In the genomic region with DNA sequence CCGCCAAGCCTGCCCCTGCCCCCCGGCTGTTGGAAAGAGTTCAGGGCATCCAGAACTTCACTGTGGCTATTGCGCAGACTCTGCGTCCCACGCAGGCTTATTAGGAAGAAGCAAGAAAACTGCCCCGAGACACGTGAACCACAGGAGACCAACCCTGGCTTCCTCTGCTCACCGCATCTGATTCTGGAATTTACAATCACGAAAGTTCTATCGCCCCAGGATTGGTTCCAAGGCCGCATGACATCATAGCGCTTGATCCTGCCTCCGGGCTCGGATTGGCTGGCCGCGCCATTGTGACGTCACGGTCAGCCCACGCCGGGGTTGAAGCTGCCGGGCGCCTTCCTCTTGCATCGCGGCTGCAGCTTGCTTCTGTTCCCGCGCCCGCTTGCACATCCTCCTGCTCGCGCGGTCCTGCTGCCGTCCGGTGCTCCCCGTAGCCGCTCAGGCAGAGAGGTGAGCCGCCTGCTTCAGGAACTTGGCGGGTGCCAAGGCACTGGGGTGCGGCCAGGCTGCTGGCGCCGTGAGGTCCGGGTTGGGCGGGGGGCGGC, we compare ENCODE assay signal across 8 mouse cellular contexts. TPM values are rescaled to one million over a fixed set of nuclear protein-coding genes. Genes with fewer than 3 reads are reported as not detected.
DNase-seq lines count a peak whose midpoint lies in the region; ATAC-seq and TF ChIP-seq lines count a peak whose summit lies in the region.

TSS of gene Elovl5 (plus strand) at position 291 of the 548 bp plus-strand sequence.

- H3K4me3 ChIP-seq in MEL (ENCODE audit: control insufficient read depth in 1 of 2, insufficient read depth in 1 of 2, low read depth in 2 of 2, low read length in 2 of 2), result peak within 1 kb of the TSS; percentile 85 to 92
- peak within 1 kb of the TSS; percentile 84 for H3K4me3 ChIP-seq in cerebellum, adult 2 months (replicated peaks; ENCODE audit: insufficient read depth, low read depth, low read length)
- peak within 1 kb of the TSS; percentile 91 for H3K4me3 ChIP-seq in forebrain, postnatal 0 days (ENCODE audit: low read depth, low read length)
- peak within 1 kb of the TSS; percentile 97 for H3K4me3 ChIP-seq in lung, embryonic 15.5 days

- TF ChIP-seq RAD21 in MEL (IDR thresholded peaks at IDR 0.05; ENCODE audit: low read depth, low read length), result no peak

- H3K27me3 ChIP-seq in MEL (ENCODE audit: control insufficient read depth in 1 of 2, insufficient read depth in 2 of 2, low read length in 2 of 2), result no peaks in the 10 kb centered on the region
- H3K27me3 ChIP-seq in cerebellum, adult 2 months (ENCODE audit: control insufficient read depth, insufficient read depth, low read length), result no peaks in the 10 kb centered on the region
- no peaks in the 10 kb centered on the region for H3K27me3 ChIP-seq in forebrain, postnatal 0 days (ENCODE audit: insufficient read depth, low read length)
- H3K27me3 ChIP-seq in lung, embryonic 15.5 days, result no peaks in the 10 kb centered on the region

- peaks cover 46% of the 10 kb centered on the region for H3K79me2 ChIP-seq in MEL (ENCODE audit: control insufficient read depth, insufficient read depth, low read length, poor library complexity)

- H3K9me3 ChIP-seq in MEL (replicated peaks; ENCODE audit: insufficient read depth, low read length), result no peaks in the 10 kb centered on the region
- no peaks in the 10 kb centered on the region for H3K9me3 ChIP-seq in forebrain, postnatal 0 days (ENCODE audit: low read length)
- H3K9me3 ChIP-seq in lung, embryonic 15.5 days, result no peaks in the 10 kb centered on the region

- H3K4me1 ChIP-seq in MEL (ENCODE audit: control insufficient read depth in 1 of 2, insufficient read depth in 2 of 2, low read length in 2 of 2), result peaks cover 0 to 15% of the 10 kb centered on the region in 2 experiments; a peak in 3 of 4 replicates
- H3K4me1 ChIP-seq in cerebellum, adult 2 months (ENCODE audit: control insufficient read depth, insufficient read depth, low read length), result 0 out of 2 replicates have a peak, but pooled peaks cover 3% of the 10 kb centered on the region
- peaks cover 12% of the 10 kb centered on the region; the same call in 1 of the 2 replicates for H3K4me1 ChIP-seq in forebrain, postnatal 0 days (ENCODE audit: insufficient read depth)
- peaks cover 31% of the 10 kb centered on the region for H3K4me1 ChIP-seq in lung, embryonic 15.5 days

- ATAC-seq in forebrain, postnatal 0 days, result peak; percentile 96
- peak; percentile 95 for ATAC-seq in lung, embryonic 15.5 days (ENCODE audit: borderline replicate concordance, extremely low read depth, low FRiP score, low TSS enrichment)

- H3K4me2 ChIP-seq in forebrain, postnatal 0 days (ENCODE audit: low read depth), result peak within 1 kb of the TSS; percentile 87
- H3K4me2 ChIP-seq in lung, embryonic 15.5 days, result peak within 1 kb of the TSS; percentile 89

- no peak for TF ChIP-seq EP300 in MEL (IDR thresholded peaks at IDR 0.05; ENCODE audit: low read depth in 1 of 2, low read length in 2 of 2)

- no peak for TF ChIP-seq CTCF in MEL (IDR thresholded peaks at IDR 0.05 in 2 of 3, conservative IDR thresholded peaks at IDR 0.05 in 1 of 3; ENCODE audit: control insufficient read depth in 1 of 3, insufficient read depth in 1 of 3, low read depth in 2 of 3, low read length in 3 of 3, poor library complexity in 1 of 3, severe bottlenecking in 1 of 3)
- TF ChIP-seq CTCF in cerebellum, adult 2 months (IDR thresholded peaks at IDR 0.05; ENCODE audit: borderline replicate concordance, insufficient read depth, low read depth, low read length), result no peak
- no peak for TF ChIP-seq CTCF in forebrain, postnatal 0 days (IDR thresholded peaks at IDR 0.05; ENCODE audit: low read depth)

- peak within 1 kb of the TSS; percentile 84 for H3K9ac ChIP-seq in MEL (ENCODE audit: control insufficient read depth, low read depth, low read length, poor library complexity, severe bottlenecking)
- H3K9ac ChIP-seq in forebrain, postnatal 0 days, result peak within 1 kb of the TSS; percentile 86
- H3K9ac ChIP-seq in lung, embryonic 15.5 days, result peak within 1 kb of the TSS; percentile 80

- H3K36me3 ChIP-seq in MEL (ENCODE audit: control insufficient read depth in 1 of 2, insufficient read depth in 2 of 2, low read length in 2 of 2), result peaks cover 0 to 23% of the 10 kb centered on the region in 2 experiments; a peak in 3 of 4 replicates
- no peaks in the 10 kb centered on the region for H3K36me3 ChIP-seq in forebrain, postnatal 0 days (ENCODE audit: insufficient read depth)
- no peaks in the 10 kb centered on the region for H3K36me3 ChIP-seq in lung, embryonic 15.5 days

- WGBS in cerebellum, adult 2 months, result under 1% methylated on average over 42 of the region's 42 CpGs
- 4% methylated on average over 42 of the region's 42 CpGs for WGBS in forebrain, postnatal 0 days
- under 1% methylated on average over 42 of the region's 42 CpGs for WGBS in lung, embryonic 15.5 days

- TF ChIP-seq POLR2A in MEL (IDR thresholded peaks at IDR 0.05; ENCODE audit: control insufficient read depth in 1 of 2, insufficient read depth in 1 of 2, low read depth in 1 of 2, low read length in 2 of 2, poor library complexity in 1 of 2), result peak; percentile 63 to 75
- peak; percentile 76 for TF ChIP-seq POLR2A in cerebellum, adult 2 months (IDR thresholded peaks at IDR 0.05; ENCODE audit: borderline replicate concordance, insufficient read depth, low read length)

- peak within 1 kb of the TSS; percentile 85 for H3K27ac ChIP-seq in MEL (ENCODE audit: control insufficient read depth, low read depth, low read length)
- peak within 1 kb of the TSS; percentile 83 for H3K27ac ChIP-seq in cerebellum, adult 2 months (ENCODE audit: insufficient read depth, low read length)
- peak within 1 kb of the TSS; percentile 90 for H3K27ac ChIP-seq in forebrain, postnatal 0 days (ENCODE audit: low read depth, low read length)
- H3K27ac ChIP-seq in lung, embryonic 15.5 days, result peak within 1 kb of the TSS; percentile 89

- DNase-seq in MEL (ENCODE audit: low read depth, low spot score), result peak; percentile 99
- peak; percentile 97 to 99 for DNase-seq in cerebellum, adult 2 months
- peak; percentile 98 for DNase-seq in forebrain, postnatal 0 days
- DNase-seq in heart, postnatal 4 days, result peak; percentile 98
- peak; percentile 96 to 98 for DNase-seq in layer of hippocampus, adult 8-10 months (ENCODE audit: low spot score in 2 of 2)
- peak; percentile 96 for DNase-seq in ovary, adult 18-20 months (ENCODE audit: low spot score)
- peak; percentile 97 for DNase-seq in thymus, postnatal 0 days (ENCODE audit: low spot score)

TF ChIP-seq in MEL, 35 proteins besides CTCF, POLR2A, EP300 and RAD21 (continues in another document):
- TF ChIP-seq CHD1 (IDR thresholded peaks at IDR 0.05; ENCODE audit: low read depth, low read length), result no peak
- TF ChIP-seq KAT2A (conservative IDR thresholded peaks at IDR 0.05; ENCODE audit: low read depth, low read length), result peak; percentile 68
- peak; percentile 92 for TF ChIP-seq NRF1 (IDR thresholded peaks at IDR 0.05; ENCODE audit: insufficient read depth, low read depth, low read length, poor library complexity, severe bottlenecking)
- peak; percentile 93 for TF ChIP-seq MAX (IDR thresholded peaks at IDR 0.05; ENCODE audit: low read length)
- TF ChIP-seq MEF2A (IDR thresholded peaks at IDR 0.05; ENCODE audit: extremely low read depth, insufficient replicate concordance, low read depth, low read length, poor library complexity, severe bottlenecking), result no peak
- no peak for TF ChIP-seq POLR2AphosphoS5 (IDR thresholded peaks at IDR 0.05; ENCODE audit: borderline replicate concordance, low read depth, low read length)
- TF ChIP-seq ZMIZ1 (IDR thresholded peaks at IDR 0.05; ENCODE audit: low read depth, low read length), result peak; percentile 22; the same call in 1 of the 2 replicates
- TF ChIP-seq E2F4 (IDR thresholded peaks at IDR 0.05; ENCODE audit: borderline replicate concordance, low read depth, low read length), result no peak
- peak; percentile 79 for TF ChIP-seq RCOR1 (IDR thresholded peaks at IDR 0.05; ENCODE audit: low read depth, low read length)
- TF ChIP-seq GABPA (IDR thresholded peaks at IDR 0.05; ENCODE audit: low read depth, low read length), result peak; percentile 81; the same call in 1 of the 2 replicates
- TF ChIP-seq USF1 (IDR thresholded peaks at IDR 0.05; ENCODE audit: low read depth, low read length), result peak; percentile 92
- peak; percentile 94 for TF ChIP-seq MYC (IDR thresholded peaks at IDR 0.05; ENCODE audit: low read depth, low read length)
- no peak for TF ChIP-seq MYB (IDR thresholded peaks at IDR 0.05; ENCODE audit: low read depth, low read length)
- TF ChIP-seq ZNF384 (IDR thresholded peaks at IDR 0.05; ENCODE audit: low read depth, low read length), result no peak
- TF ChIP-seq ZKSCAN1 (IDR thresholded peaks at IDR 0.05; ENCODE audit: low read depth, low read length), result no peak
- TF ChIP-seq JUND (IDR thresholded peaks at IDR 0.05; ENCODE audit: low read depth, low read length), result no peak
- TF ChIP-seq MXI1 (IDR thresholded peaks at IDR 0.05; ENCODE audit: low read depth, low read length), result peak; percentile 96
- peak in 1 of 2 experiments; percentile 52; a peak in 1 of 4 replicates for TF ChIP-seq USF2 (IDR thresholded peaks at IDR 0.05; ENCODE audit: borderline replicate concordance in 1 of 2, insufficient read depth in 1 of 2, low read depth in 1 of 2, low read length in 2 of 2)
- TF ChIP-seq MAFK (IDR thresholded peaks at IDR 0.05; ENCODE audit: borderline replicate concordance, low read depth, low read length), result no peak
- TF ChIP-seq POLR2AphosphoS2 (IDR thresholded peaks at IDR 0.05; ENCODE audit: low read length), result peak; percentile 50; the same call in 1 of the 2 replicates
- TF ChIP-seq UBTF (IDR thresholded peaks at IDR 0.05; ENCODE audit: borderline replicate concordance, insufficient read depth, low read depth, low read length), result no peak
- TF ChIP-seq ELF1 (IDR thresholded peaks at IDR 0.05; ENCODE audit: low read depth, low read length), result peak; percentile 74
- no peak for TF ChIP-seq TAL1 (IDR thresholded peaks at IDR 0.05; ENCODE audit: low read length)
- TF ChIP-seq ETS1 (IDR thresholded peaks at IDR 0.05; ENCODE audit: low read depth, low read length), result peak; percentile 88

RNA-seq across cellular contexts. Expression of gene Elovl5, which starts in this region (rescaled TPM):
- 58.3 and 61.7 TPM in 2 replicates for total RNA-seq in MEL (2012; rRNA removed)
- polyA plus RNA-seq in MEL (2012; ENCODE audit: insufficient read depth in 1 of 2, insufficient read length in 2 of 2, low read depth in 1 of 2, low replicate concordance in 2 of 2, missing spikeins in 1 of 2), result 10 to 100 TPM; 52.3 to 73.0 TPM
- 102 and 109 TPM in 2 replicates for polyA plus RNA-seq in cerebellum, adult 2 months (2012; rRNA removed)
- 70.3 and 83.4 TPM in 2 replicates for total RNA-seq in forebrain, postnatal 0 days (2014; rRNA removed)
- polyA plus RNA-seq in forebrain, postnatal 0 days (2015; fragmentation: Nextera tagmentation; extraction: Ambion mirVana), result 43.2 and 61.1 TPM in 2 replicates
- 10 to 100 TPM; 64.3 to 67.8 TPM for total RNA-seq in heart, postnatal 4 days (2021)
- 10 to 100 TPM; 66.5 to 83.2 (median 75.9) TPM for total RNA-seq in layer of hippocampus, adult 8-10 months (2022)
- 78.0 and 83.0 TPM in 2 replicates for polyA plus RNA-seq in lung, embryonic 15.5 days (2015; fragmentation: Nextera tagmentation; extraction: Ambion mirVana)
- polyA plus RNA-seq in thymus, postnatal 0 days (2015; fragmentation: Nextera tagmentation; extraction: Ambion mirVana), result 81.3 and 89.8 TPM in 2 replicates

Comparison
In these comparisons a context has a peak if more than half of its experiments do, and no peak if none do; other contexts are left out.
1. Peak in every context shown above with its lines: DNase-seq, ATAC-seq, H3K4me3 ChIP-seq and H3K27ac ChIP-seq.